Mouse (Mus musculus): ENCODE measurements at regions not wholly inside any gene's neighbourhood (a gene's known extent, or its start where the extent isn't known, plus 50 kb on each side); places are given as distances from the start of the nearest gene placed in this dataset.

GRCm38 (mm10) chr6:4413201-4413600, 91.4 kb upstream of the Col1a2 start:
- WGBS = 77% methylated on average over 3 of the region's 3 CpGs
- Histone ChIP-seq H3K27ac (no peak overlapping the region), H3K9ac (no peak overlapping the region), H3K4me1 (peaks cover 8% of the 10 kb centered on the region; the same call in 1 of the 2 replicates), H3K4me3 (no peak overlapping the region), H3K9me3 (replicated peaks) (no peaks in the 10 kb centered on the region), H3K36me3 (ENCODE audit: poor library complexity, severe bottlenecking) (no peaks in the 10 kb centered on the region), H3K4me2 (no peak overlapping the region), H3K27me3 (no peaks in the 10 kb centered on the region)
- ATAC-seq = no peak

- WGBS = 36% methylated on average over 6 of the region's 6 CpGs
- H3K27me3 ChIP-seq = no peaks in the 10 kb centered on the region
- peaks cover 9% of the 10 kb centered on the region; the same call in 1 of the 2 replicates for H3K4me1 ChIP-seq
- no peak overlapping the region for H3K4me2 ChIP-seq
- H3K27ac ChIP-seq = no peak overlapping the region
- no peak overlapping the region for H3K9ac ChIP-seq
- no peaks in the 10 kb centered on the region for H3K9me3 ChIP-seq (replicated peaks)
- no peak for ATAC-seq
- H3K4me3 ChIP-seq = no peak overlapping the region
- no peaks in the 10 kb centered on the region for H3K36me3 ChIP-seq (ENCODE audit: poor library complexity, severe bottlenecking)
These were observed 90.4 kb upstream of the Col1a2 start for GRCm38 (mm10) chr6:4414166-4414565.

GRCm38 (mm10) chr6:4415206-4415605, 89.4 kb upstream of the Col1a2 start:
- Histone ChIP-seq H3K27ac (no peak overlapping the region), H3K9ac (no peak overlapping the region), H3K4me1 (peaks cover 9% of the 10 kb centered on the region; the same call in 1 of the 2 replicates), H3K4me3 (no peak overlapping the region), H3K27me3 (no peaks in the 10 kb centered on the region), H3K36me3 (ENCODE audit: poor library complexity, severe bottlenecking) (no peaks in the 10 kb centered on the region), H3K4me2 (no peak overlapping the region), H3K9me3 (replicated peaks) (no peaks in the 10 kb centered on the region)
- no peak for ATAC-seq
- 90% methylated on average over 7 of the region's 7 CpGs for WGBS

- WGBS = 27% methylated on average over 6 of the region's 6 CpGs
- H3K4me1 ChIP-seq = peaks cover 9% of the 10 kb centered on the region; the same call in 1 of the 2 replicates
- H3K9me3 ChIP-seq (replicated peaks) = no peaks in the 10 kb centered on the region
- H3K36me3 ChIP-seq (ENCODE audit: poor library complexity, severe bottlenecking) = no peaks in the 10 kb centered on the region
- ATAC-seq = peak; percentile 90
- H3K27ac ChIP-seq = 0 out of 2 replicates have a peak overlapping the region, but pooled peaks have one; percentile 20
- peak overlapping the region; percentile 37 for H3K4me2 ChIP-seq
- no peaks in the 10 kb centered on the region for H3K27me3 ChIP-seq
- H3K9ac ChIP-seq = no peak overlapping the region
- no peak overlapping the region for H3K4me3 ChIP-seq
These were observed 87.3 kb upstream of the Col1a2 start for GRCm38 (mm10) chr6:4417247-4417709.

GRCm38 (mm10) chr6:4418376-4418775, 86.2 kb upstream of the Col1a2 start:
- Histone ChIP-seq H3K9ac (no peak overlapping the region), H3K4me2 (no peak overlapping the region), H3K4me3 (no peak overlapping the region), H3K27me3 (no peaks in the 10 kb centered on the region), H3K27ac (no peak overlapping the region), H3K4me1 (peaks cover 9% of the 10 kb centered on the region; the same call in 1 of the 2 replicates), H3K9me3 (replicated peaks) (no peaks in the 10 kb centered on the region), H3K36me3 (ENCODE audit: poor library complexity, severe bottlenecking) (no peaks in the 10 kb centered on the region)
- ATAC-seq = no peak
- WGBS = 54% methylated on average over 10 of the region's 10 CpGs

- H3K4me3 ChIP-seq = no peak overlapping the region
- no peak for ATAC-seq
These were observed 85.7 kb upstream of the Col1a2 start for GRCm38 (mm10) chr6:4418941-4419351.

GRCm38 (mm10) chr6:4421466-4421865, 83.1 kb upstream of the Col1a2 start:
- H3K9ac ChIP-seq = no peak overlapping the region
- H3K9me3 ChIP-seq (replicated peaks) = no peaks in the 10 kb centered on the region
- H3K27me3 ChIP-seq = no peaks in the 10 kb centered on the region
- no peak overlapping the region for H3K4me2 ChIP-seq
- no peak overlapping the region for H3K27ac ChIP-seq
- peaks cover 9% of the 10 kb centered on the region; the same call in 1 of the 2 replicates for H3K4me1 ChIP-seq
- WGBS = 92% methylated on average over 7 of the region's 7 CpGs
- no peak overlapping the region for H3K4me3 ChIP-seq
- H3K36me3 ChIP-seq (ENCODE audit: poor library complexity, severe bottlenecking) = no peaks in the 10 kb centered on the region
- no peak for ATAC-seq

More at GRCm38 (mm10) chr6:4418941-4419351, 85.7 kb upstream of the Col1a2 start:
- WGBS = 82% methylated on average over 5 of the region's 5 CpGs
- no peak overlapping the region for H3K27ac ChIP-seq
- H3K9me3 ChIP-seq (replicated peaks) = no peaks in the 10 kb centered on the region
- no peak overlapping the region for H3K4me2 ChIP-seq
- no peak overlapping the region for H3K9ac ChIP-seq
- no peaks in the 10 kb centered on the region for H3K36me3 ChIP-seq (ENCODE audit: poor library complexity, severe bottlenecking)
- H3K27me3 ChIP-seq = no peaks in the 10 kb centered on the region
- H3K4me1 ChIP-seq = peaks cover 9% of the 10 kb centered on the region; the same call in 1 of the 2 replicates

- H3K9me3 ChIP-seq (replicated peaks) = no peaks in the 10 kb centered on the region
- no peak for ATAC-seq
- H3K36me3 ChIP-seq (ENCODE audit: poor library complexity, severe bottlenecking) = no peaks in the 10 kb centered on the region
- H3K27me3 ChIP-seq = no peaks in the 10 kb centered on the region
- H3K4me2 ChIP-seq = no peak overlapping the region
- no peak overlapping the region for H3K9ac ChIP-seq
- 0 out of 2 replicates have a peak, but pooled peaks cover 3% of the 10 kb centered on the region for H3K4me1 ChIP-seq
- H3K4me3 ChIP-seq = no peak overlapping the region
- WGBS = 93% methylated on average over 4 of the region's 4 CpGs
- no peak overlapping the region for H3K27ac ChIP-seq
These were observed 77.5 kb upstream of the Col1a2 start for GRCm38 (mm10) chr6:4427122-4427521.

GRCm38 (mm10) chr6:4430704-4431310, 73.8 kb upstream of the Col1a2 start:
- 55% methylated on average over 1 of the region's 1 CpGs for WGBS

GRCm38 (mm10) chr6:4432192-4432591, 72.4 kb upstream of the Col1a2 start:
- Histone ChIP-seq H3K27ac (no peak overlapping the region), H3K27me3 (no peaks in the 10 kb centered on the region), H3K36me3 (ENCODE audit: poor library complexity, severe bottlenecking) (no peaks in the 10 kb centered on the region), H3K4me1 (0 out of 2 replicates have a peak, but pooled peaks cover 3% of the 10 kb centered on the region), H3K4me2 (no peak overlapping the region), H3K9ac (no peak overlapping the region), H3K4me3 (no peak overlapping the region), H3K9me3 (replicated peaks) (no peaks in the 10 kb centered on the region)
- WGBS = 88% methylated on average over 8 of the region's 8 CpGs
- ATAC-seq = no peak

More at GRCm38 (mm10) chr6:4430704-4431310, 73.8 kb upstream of the Col1a2 start:
- H3K9ac ChIP-seq = no peak overlapping the region
- ATAC-seq = peak; percentile 61; the same call in 1 of the 2 replicates
- H3K27me3 ChIP-seq = no peaks in the 10 kb centered on the region
- H3K4me1 ChIP-seq = 0 out of 2 replicates have a peak, but pooled peaks cover 3% of the 10 kb centered on the region
- no peaks in the 10 kb centered on the region for H3K9me3 ChIP-seq (replicated peaks)
- no peak overlapping the region for H3K4me3 ChIP-seq
- H3K4me2 ChIP-seq = no peak overlapping the region
- H3K27ac ChIP-seq = no peak overlapping the region
- H3K36me3 ChIP-seq (ENCODE audit: poor library complexity, severe bottlenecking) = no peaks in the 10 kb centered on the region

- Histone ChIP-seq H3K4me1 (no peaks in the 10 kb centered on the region), H3K9me3 (replicated peaks) (no peaks in the 10 kb centered on the region), H3K27me3 (no peaks in the 10 kb centered on the region), H3K4me2 (no peak overlapping the region), H3K9ac (no peak overlapping the region), H3K27ac (no peak overlapping the region), H3K4me3 (no peak overlapping the region), H3K36me3 (ENCODE audit: poor library complexity, severe bottlenecking) (no peaks in the 10 kb centered on the region)
- 80% methylated on average over 4 of the region's 4 CpGs for WGBS
- no peak for ATAC-seq
These were observed 68.2 kb upstream of the Col1a2 start for GRCm38 (mm10) chr6:4436439-4436838.

- no peaks in the 10 kb centered on the region for H3K36me3 ChIP-seq (ENCODE audit: poor library complexity, severe bottlenecking)
- no peaks in the 10 kb centered on the region for H3K4me1 ChIP-seq
- no peaks in the 10 kb centered on the region for H3K9me3 ChIP-seq (replicated peaks)
- H3K4me2 ChIP-seq = no peak overlapping the region
- WGBS = 90% methylated on average over 1 of the region's 1 CpGs
- H3K9ac ChIP-seq = no peak overlapping the region
- H3K27ac ChIP-seq = no peak overlapping the region
- H3K4me3 ChIP-seq = no peak overlapping the region
- H3K27me3 ChIP-seq = no peaks in the 10 kb centered on the region
- no peak for ATAC-seq
These were observed 67.7 kb upstream of the Col1a2 start for GRCm38 (mm10) chr6:4436874-4437273.

All from forebrain, embryonic 13.5 days (tissue).